Mouse (Mus musculus) stomach, postnatal 0 days (tissue): Measurements from ENCODE around the gene Sct. TPM values are rescaled to one million over a fixed set of nuclear protein-coding genes. Genes with fewer than 3 reads are reported as not detected.

Experiments
- ATAC-seq: fragments of 200-750 bp; cut with Nextera tagmentation; 2 replicates; pipeline ENCODE4 v1.8.0; 2017; ENCODE audit not compliant: low FRiP score, low TSS enrichment
- DNase-seq: peaks from one replicate; pipeline ENCODE4 v3.0.0-alpha.2; 2016; ENCODE audit warnings: low spot score
- H3K27ac ChIP-seq: fragments of 300-500 bp; sonication (generic); replicated peaks from 2 replicates; pipeline ENCODE4 v1.5.1; 2014; ENCODE audit warnings: mild to moderate bottlenecking, control low read depth
- H3K27me3 ChIP-seq: fragments of 300-500 bp; sonication (generic); 2 replicates; pipeline ENCODE4 v1.6.1; 2014; ENCODE audit warnings: low read length; ENCODE audit not compliant: control insufficient read depth, insufficient read depth
- H3K36me3 ChIP-seq: fragments of 300-500 bp; sonication (generic); 2 replicates; pipeline ENCODE4 v1.6.1; 2014; ENCODE audit warnings: low read length, mixed read lengths; ENCODE audit not compliant: control insufficient read depth, insufficient read depth
- H3K4me1 ChIP-seq: fragments of 300-500 bp; sonication (generic); replicated peaks from 2 replicates; pipeline ENCODE4 v1.6.1; 2014; ENCODE audit warnings: antibody characterized with exemption; ENCODE audit not compliant: control insufficient read depth, insufficient read depth
- H3K4me2 ChIP-seq: fragments of 300-500 bp; sonication (generic); replicated peaks from 2 replicates; pipeline ENCODE4 v1.6.1; 2014; ENCODE audit warnings: low read depth, mild to moderate bottlenecking, control low read depth, moderate library complexity
- H3K4me3 ChIP-seq: fragments of 300-500 bp; sonication (generic); 2 replicates; pipeline ENCODE4 v1.5.1; 2014; ENCODE audit warnings: low read depth, low read length, control low read depth
- H3K9ac ChIP-seq: fragments of 300-500 bp; sonication (generic); 2 replicates; pipeline ENCODE4 v1.6.1; 2014; ENCODE audit warnings: mild to moderate bottlenecking, low read length, control low read depth, mixed read lengths
- H3K9me3 ChIP-seq: fragments of 300-500 bp; sonication (generic); 2 replicates; pipeline ENCODE4 v1.6.1; 2016; ENCODE audit warnings: low read length; ENCODE audit not compliant: control insufficient read depth
- CTCF ChIP-seq: IDR thresholded peaks from 2 replicates; pipeline ENCODE4 v1.5.1; 2016; ENCODE audit warnings: antibody characterized with exemption, low read depth, mild to moderate bottlenecking, moderate library complexity
- EP300 ChIP-seq: optimal IDR thresholded peaks from 2 replicates; pipeline ENCODE3; 2016; ENCODE audit warnings: antibody characterized with exemption
- WGBS: fragments of 180-500 bp; shearing (Covaris S2); extraction: QIAGEN DNeasy Blood & Tissue Kit; methylation state at CpG from one replicate; pipeline ENCODE4 v1.1.7; 2014; 5-methylcytosine and 5-hydroxymethylcytosine counted together
- polyA plus RNA-seq: library from polyadenylated mRNA; unstranded; fragments of >200 nt; fragmentation: Nextera tagmentation; extraction: Ambion mirVana; gene quantifications from 2 replicates; pipeline ENCODE4 v1.2.1, GENCODE M21; 2015

The Sct gene
- polyA plus RNA-seq, 1 experiment from 2014 or later: 2.2 TPM

- no peak for TF ChIP-seq CTCF
- TF ChIP-seq EP300: no peak
- H3K4me3 ChIP-seq: no peak overlapping the region
- no peaks in the 10 kb centered on the region for H3K9me3 ChIP-seq
- H3K27ac ChIP-seq: no peak overlapping the region
- H3K36me3 ChIP-seq: peaks cover 29% of the 10 kb centered on the region
- DNase-seq (no peak), ATAC-seq (no peak)
- no peak overlapping the region for H3K9ac ChIP-seq
- H3K27me3 ChIP-seq: no peaks in the 10 kb centered on the region
- 66% methylated on average over 2 of the region's 2 CpGs for WGBS
- no peak overlapping the region for H3K4me2 ChIP-seq
- no peaks in the 10 kb centered on the region for H3K4me1 ChIP-seq
These were observed 40.5 kb upstream of the Sct start for GRCm38 (mm10) chr7:141319446-141319845.

GRCm38 (mm10) chr7:141317619-141318132 is 38.7 kb upstream of the Sct start:
- H3K36me3 ChIP-seq: peaks cover 37% of the 10 kb centered on the region
- H3K9me3 ChIP-seq: no peaks in the 10 kb centered on the region
- H3K4me2 ChIP-seq: no peak overlapping the region
- H3K4me3 ChIP-seq: no peak overlapping the region
- TF ChIP-seq CTCF: no peak
- TF ChIP-seq EP300: no peak
- H3K4me1 ChIP-seq: no peaks in the 10 kb centered on the region
- H3K27me3 ChIP-seq: no peaks in the 10 kb centered on the region
- ATAC-seq (no peak), DNase-seq (no peak)
- no peak overlapping the region for H3K27ac ChIP-seq
- no peak overlapping the region for H3K9ac ChIP-seq
- WGBS: 64% methylated on average over 1 of the region's 1 CpGs

- Histone ChIP-seq H3K27me3 (no peaks in the 10 kb centered on the region), H3K36me3 (peaks cover 36% of the 10 kb centered on the region), H3K9ac (no peak overlapping the region), H3K4me1 (no peaks in the 10 kb centered on the region), H3K4me2 (no peak overlapping the region), H3K9me3 (no peaks in the 10 kb centered on the region), H3K4me3 (no peak overlapping the region), H3K27ac (no peak overlapping the region)
- TF ChIP-seq EP300 (no peak), CTCF (peak; percentile 73)
- peak; percentile 75 for ATAC-seq
- 72% methylated on average over 5 of the region's 5 CpGs for WGBS
- DNase-seq: peak; percentile 62
These were observed 37.0 kb upstream of the Sct start for GRCm38 (mm10) chr7:141315974-141316373.

GRCm38 (mm10) chr7:141315076-141315475 is 36.1 kb upstream of the Sct start:
- H3K36me3 ChIP-seq: peaks cover 35% of the 10 kb centered on the region
- no peak overlapping the region for H3K9ac ChIP-seq
- no peaks in the 10 kb centered on the region for H3K9me3 ChIP-seq
- no peak for DNase-seq
- no peak overlapping the region for H3K4me2 ChIP-seq
- TF ChIP-seq EP300 (no peak), CTCF (no peak)
- H3K4me1 ChIP-seq: no peaks in the 10 kb centered on the region
- no peak overlapping the region for H3K4me3 ChIP-seq
- H3K27me3 ChIP-seq: no peaks in the 10 kb centered on the region
- no peak overlapping the region for H3K27ac ChIP-seq
- no peak for ATAC-seq
- WGBS: 78% methylated on average over 8 of the region's 8 CpGs

- Histone ChIP-seq H3K4me2 (no peak overlapping the region), H3K9me3 (no peaks in the 10 kb centered on the region), H3K4me3 (no peak overlapping the region), H3K27me3 (no peaks in the 10 kb centered on the region), H3K27ac (no peak overlapping the region), H3K4me1 (no peaks in the 10 kb centered on the region), H3K36me3 (peaks cover 39% of the 10 kb centered on the region), H3K9ac (no peak overlapping the region)
- DNase-seq (no peak), ATAC-seq (no peak)
- 90% methylated on average over 2 of the region's 2 CpGs for WGBS
- no peak for TF ChIP-seq CTCF
- no peak for TF ChIP-seq EP300
These were observed 35.5 kb upstream of the Sct start for GRCm38 (mm10) chr7:141314416-141314815.

DNA sequence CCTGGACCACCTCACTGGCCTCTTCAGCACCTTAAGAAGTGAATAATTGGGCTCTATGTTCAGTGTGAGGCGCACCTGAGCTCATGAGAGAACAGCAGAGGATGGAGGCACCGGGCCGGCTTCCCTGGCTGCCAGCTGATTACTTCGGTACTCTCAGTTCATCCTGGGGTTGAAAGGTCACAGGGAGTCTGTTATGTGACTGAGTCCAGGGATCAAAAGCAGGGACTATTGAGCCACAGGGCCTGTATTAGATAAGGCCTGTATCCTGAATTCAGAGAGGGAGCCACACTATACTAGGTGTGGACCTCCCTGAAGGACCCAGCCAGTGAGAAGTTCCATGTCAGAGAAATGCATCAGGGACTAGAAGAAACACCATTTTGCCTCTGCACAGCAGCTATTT is 25.6 kb upstream of the Sct start:
- Histone ChIP-seq H3K36me3 (peaks cover 41% of the 10 kb centered on the region), H3K9ac (no peak overlapping the region), H3K4me1 (no peaks in the 10 kb centered on the region), H3K27ac (no peak overlapping the region), H3K27me3 (no peaks in the 10 kb centered on the region), H3K9me3 (no peaks in the 10 kb centered on the region), H3K4me3 (no peak overlapping the region), H3K4me2 (no peak overlapping the region)
- DNase-seq: no peak
- ATAC-seq: no peak
- WGBS: 80% methylated on average over 4 of the region's 4 CpGs
- no peak for TF ChIP-seq EP300
